Mouse (Mus musculus): ENCODE measurements around the gene Hist1h4h. TPM values are rescaled to one million over a fixed set of nuclear protein-coding genes. Genes with fewer than 3 reads are reported as not detected.
"Not testable (repeated sequence)": the region's sequence is repeated elsewhere in the genome, so short reads cannot be mapped to it uniquely, and the experiment has no call there.

Hist1h4h gene
- polyA plus RNA-seq, 1 experiment from 2014 or later = 4.6 TPM

DNA sequence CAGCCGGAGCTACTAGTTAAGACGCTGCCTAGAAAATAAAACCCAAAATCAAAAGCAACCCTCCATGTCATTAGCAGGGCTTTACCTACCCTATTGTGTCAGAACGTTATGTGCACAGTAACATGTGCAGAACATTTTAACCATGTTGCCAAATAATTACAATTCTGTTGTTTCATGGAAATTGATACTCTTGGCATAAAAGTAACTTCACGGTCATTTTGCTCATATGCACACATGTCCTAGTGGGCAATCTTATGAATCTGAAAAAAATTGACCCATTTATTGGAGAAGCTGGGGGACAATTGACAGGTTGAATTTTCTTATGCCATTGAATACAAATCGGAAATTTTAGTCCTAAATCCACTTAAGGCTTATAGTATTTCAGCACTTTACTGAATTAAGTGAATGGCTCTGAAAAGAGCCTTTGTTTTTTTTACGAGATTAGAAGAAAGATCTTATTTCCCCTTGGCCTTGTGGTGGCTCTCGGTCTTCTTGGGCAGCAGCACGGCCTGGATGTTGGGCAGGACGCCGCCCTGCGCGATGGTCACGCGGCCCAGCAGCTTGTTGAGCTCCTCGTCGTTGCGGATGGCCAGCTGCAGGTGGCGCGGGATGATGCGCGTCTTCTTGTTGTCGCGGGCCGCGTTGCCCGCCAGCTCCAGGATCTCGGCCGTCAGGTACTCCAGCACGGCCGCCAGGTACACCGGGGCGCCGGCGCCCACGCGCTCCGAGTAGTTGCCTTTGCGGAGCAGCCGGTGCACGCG lies 39.6 kb downstream of the Hist1h4h start:
- not testable (repeated sequence) for H3K9me3 ChIP-seq; H3K36me3 ChIP-seq; H3K27me3 ChIP-seq (replicated peaks)
- peak; percentile 18 for ATAC-seq (ENCODE audit: low FRiP score, low read depth)
- Histone ChIP-seq H3K4me1 (peaks cover 18% of the 10 kb centered on the region), H3K4me2 (replicated peaks) (peak overlapping the region; percentile 72), H3K4me3 (peak overlapping the region; percentile 34), H3K27ac (peak overlapping the region; percentile 85), H3K9ac (peak overlapping the region; percentile 40; the same call in 1 of the 2 replicates)
- WGBS = 2% methylated on average over 29 of the region's 41 CpGs

- H3K36me3 ChIP-seq = no peaks in the 10 kb centered on the region
- peak within 1 kb of the TSS; percentile 86 for H3K27ac ChIP-seq
- H3K9me3 ChIP-seq = no peaks in the 10 kb centered on the region
- peak; percentile 88 for ATAC-seq (ENCODE audit: low FRiP score, low read depth)
- H3K9ac ChIP-seq = peak within 1 kb of the TSS; percentile 61
- H3K4me1 ChIP-seq = peaks cover 18% of the 10 kb centered on the region
- peak within 1 kb of the TSS; percentile 72 for H3K4me2 ChIP-seq (replicated peaks)
- WGBS = 0% methylated on average over 18 of the region's 18 CpGs
- H3K4me3 ChIP-seq = peak within 1 kb of the TSS; percentile 43
- no peaks in the 10 kb centered on the region for H3K27me3 ChIP-seq (replicated peaks)
Measured at GRCm38 (mm10) chr13:23571022-23571503, 40.2 kb downstream of the Hist1h4h start, which contains the start of the genes Hist1h2ae and Hist1h2bg. TSS of gene Hist1h2ae (minus strand) at chr13:23571220. TSS of gene Hist1h2bg (plus strand) at chr13:23571396.

- not testable (repeated sequence) for ATAC-seq (ENCODE audit: low FRiP score, low read depth)
Measured at GRCm38 (mm10) chr13:23571504-23572217, 40.8 kb downstream of the Hist1h4h start.

GRCm38 (mm10) chr13:23572218-23573033 lies 41.6 kb downstream of the Hist1h4h start:
- Histone ChIP-seq H3K27me3 (replicated peaks) (no peaks in the 10 kb centered on the region), H3K36me3 (no peaks in the 10 kb centered on the region), H3K9ac (peak overlapping the region; percentile 61), H3K4me1 (peaks cover 28% of the 10 kb centered on the region), H3K9me3 (no peaks in the 10 kb centered on the region), H3K4me3 (peak overlapping the region; percentile 43), H3K4me2 (replicated peaks) (peak overlapping the region; percentile 72), H3K27ac (peak overlapping the region; percentile 86; the same call in 1 of the 2 replicates)
- 53% methylated on average over 2 of the region's 2 CpGs for WGBS
- no peak for ATAC-seq (ENCODE audit: low FRiP score, low read depth)

More at GRCm38 (mm10) chr13:23571504-23572217, 40.8 kb downstream of the Hist1h4h start:
- WGBS = under 1% methylated on average over 16 of the region's 34 CpGs
- H3K27me3 ChIP-seq (replicated peaks); H3K9me3 ChIP-seq; H3K36me3 ChIP-seq: not testable (repeated sequence)
- Histone ChIP-seq H3K4me1 (peaks cover 22% of the 10 kb centered on the region), H3K4me2 (replicated peaks) (peak overlapping the region; percentile 72), H3K9ac (peak overlapping the region; percentile 61), H3K4me3 (peak overlapping the region; percentile 43), H3K27ac (peak overlapping the region; percentile 86)

- 13% methylated on average over 20 of the region's 20 CpGs for WGBS
- ATAC-seq (ENCODE audit: low FRiP score, low read depth); H3K27me3 ChIP-seq (replicated peaks); H3K36me3 ChIP-seq; H3K9me3 ChIP-seq: not testable (repeated sequence)
- Histone ChIP-seq H3K9ac (peak overlapping the region; percentile 47), H3K4me1 (peaks cover 28% of the 10 kb centered on the region), H3K4me3 (peak overlapping the region; percentile 25), H3K27ac (peak overlapping the region; percentile 62), H3K4me2 (replicated peaks) (peak overlapping the region; percentile 72)
Measured at GRCm38 (mm10) chr13:23573034-23573897, 42.4 kb downstream of the Hist1h4h start.

DNA sequence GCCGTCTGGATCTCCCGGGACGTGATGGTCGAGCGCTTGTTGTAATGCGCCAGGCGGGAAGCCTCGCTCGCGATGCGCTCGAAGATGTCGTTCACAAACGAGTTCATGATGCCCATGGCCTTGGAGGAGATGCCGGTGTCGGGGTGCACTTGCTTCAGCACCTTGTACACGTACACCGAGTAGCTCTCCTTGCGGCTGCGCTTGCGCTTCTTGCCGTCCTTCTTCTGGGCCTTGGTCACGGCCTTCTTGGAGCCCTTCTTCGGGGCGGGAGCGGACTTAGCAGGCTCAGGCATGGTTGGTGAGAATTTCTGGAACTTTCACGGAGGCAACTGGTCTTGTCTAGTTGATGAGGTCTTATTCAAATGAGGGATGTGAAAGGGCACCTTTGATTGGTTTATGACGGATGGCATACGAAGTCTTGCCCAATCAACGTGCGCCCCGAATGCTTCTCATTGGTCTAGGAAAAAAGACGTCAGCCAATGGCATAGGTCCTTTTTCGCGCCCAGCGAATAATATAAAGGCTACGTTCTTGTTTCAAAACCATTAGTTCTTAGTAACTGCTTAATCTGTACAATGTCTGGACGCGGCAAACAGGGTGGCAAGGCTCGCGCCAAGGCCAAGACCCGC lies 43.2 kb downstream of the Hist1h4h start, which contains the start of the genes Hist1h2bf and Hist1h2ad:
Gene Hist1h2bf, minus strand, starts transcription at position 299 of the 627 bp plus-strand sequence.
Gene Hist1h2ad, plus strand, starts transcription at position 484 of the 627 bp plus-strand sequence.
- WGBS = under 1% methylated on average over 42 of the region's 42 CpGs
- H3K9me3 ChIP-seq = not testable (repeated sequence)

DNA sequence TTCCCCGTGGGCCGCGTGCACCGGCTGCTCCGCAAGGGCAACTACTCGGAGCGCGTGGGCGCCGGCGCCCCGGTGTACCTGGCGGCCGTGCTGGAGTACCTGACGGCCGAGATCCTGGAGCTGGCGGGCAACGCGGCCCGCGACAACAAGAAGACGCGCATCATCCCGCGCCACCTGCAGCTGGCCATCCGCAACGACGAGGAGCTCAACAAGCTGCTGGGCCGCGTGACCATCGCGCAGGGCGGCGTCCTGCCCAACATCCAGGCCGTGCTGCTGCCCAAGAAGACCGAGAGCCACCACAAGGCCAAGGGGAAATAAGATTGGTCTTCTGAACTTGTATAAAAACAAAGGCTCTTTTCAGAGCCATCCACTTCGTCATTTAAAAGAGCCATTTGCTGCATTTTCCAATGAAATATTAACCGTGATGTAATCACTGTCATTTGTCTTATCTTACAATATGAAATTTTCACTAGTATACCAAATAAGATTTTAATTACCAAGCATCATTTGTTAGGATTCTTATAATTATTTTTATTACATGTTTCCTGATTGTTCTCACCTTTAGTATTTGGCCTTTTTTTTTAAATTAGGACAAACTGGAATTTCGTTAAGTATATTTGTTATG lies 43.8 kb downstream of the Hist1h4h start:
- peak; percentile 5 for ATAC-seq (ENCODE audit: low FRiP score, low read depth)
- H3K4me1 ChIP-seq = peaks cover 28% of the 10 kb centered on the region
- H3K9me3 ChIP-seq; H3K27ac ChIP-seq; H3K27me3 ChIP-seq (replicated peaks); H3K36me3 ChIP-seq: not testable (repeated sequence)
- H3K4me2 ChIP-seq (replicated peaks) = peak overlapping the region; percentile 72
- peak overlapping the region; percentile 45; the same call in 1 of the 2 replicates for H3K9ac ChIP-seq
- peak overlapping the region; percentile 25; the same call in 1 of the 2 replicates for H3K4me3 ChIP-seq
- 1% methylated on average over 11 of the region's 39 CpGs for WGBS

More for the DNA sequence above, 43.2 kb downstream of the Hist1h4h start, which contains the start of the genes Hist1h2bf and Hist1h2ad:
- not testable (repeated sequence) for H3K36me3 ChIP-seq; H3K27me3 ChIP-seq (replicated peaks)
- H3K9ac ChIP-seq = peak within 1 kb of the TSS; percentile 47
- peak within 1 kb of the TSS; percentile 72 for H3K4me2 ChIP-seq (replicated peaks)
- ATAC-seq (ENCODE audit: low FRiP score, low read depth) = peak; percentile 90
- H3K4me3 ChIP-seq = peak within 1 kb of the TSS; percentile 25
- peak within 1 kb of the TSS; percentile 62 for H3K27ac ChIP-seq
- peaks cover 28% of the 10 kb centered on the region for H3K4me1 ChIP-seq

DNA sequence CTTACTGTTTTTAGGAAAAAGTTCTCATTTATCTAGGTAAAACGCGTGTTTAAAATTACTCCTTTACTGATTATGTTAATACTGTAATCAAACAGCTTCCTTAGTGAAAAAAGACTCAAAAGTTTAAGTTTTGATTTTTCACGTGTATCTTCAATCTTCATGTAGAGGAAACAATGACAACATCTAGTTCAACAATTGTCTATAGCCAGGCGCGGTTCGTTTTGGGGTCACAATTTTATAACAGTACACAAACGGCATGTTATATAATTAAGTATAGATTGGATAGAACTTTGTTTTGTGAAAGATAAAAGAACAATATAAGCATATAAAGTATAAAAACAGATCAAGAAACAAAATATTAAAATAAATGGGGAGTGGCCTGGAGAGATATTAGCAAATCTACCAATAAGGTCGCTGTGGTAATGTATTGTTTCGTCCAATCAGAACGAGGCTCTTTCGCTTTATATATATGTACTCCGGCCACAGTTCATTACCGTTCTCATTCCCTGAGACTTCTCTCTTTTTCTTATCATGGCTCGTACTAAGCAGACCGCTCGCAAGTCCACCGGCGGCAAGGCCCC lies 44.5 kb downstream of the Hist1h4h start, which contains the start of gene Hist1h3d:
Gene Hist1h3d, plus strand, starts transcription at position 493 of the 581 bp plus-strand sequence.
- H3K9ac ChIP-seq = peak within 1 kb of the TSS; percentile 65
- peak within 1 kb of the TSS; percentile 62 for H3K4me2 ChIP-seq (replicated peaks)
- WGBS = under 1% methylated on average over 18 of the region's 18 CpGs
- peaks cover 24% of the 10 kb centered on the region for H3K4me1 ChIP-seq
- ATAC-seq (ENCODE audit: low FRiP score, low read depth) = peak; percentile 51
- peak within 1 kb of the TSS; percentile 41 for H3K4me3 ChIP-seq
- H3K27ac ChIP-seq = peak within 1 kb of the TSS; percentile 51; the same call in 1 of the 2 replicates
- no peaks in the 10 kb centered on the region for H3K27me3 ChIP-seq (replicated peaks)
- H3K9me3 ChIP-seq = no peaks in the 10 kb centered on the region
- no peaks in the 10 kb centered on the region for H3K36me3 ChIP-seq

GRCm38 (mm10) chr13:23575864-23576313 lies 45.0 kb downstream of the Hist1h4h start:
- ATAC-seq (ENCODE audit: low FRiP score, low read depth); H3K27me3 ChIP-seq (replicated peaks); H3K36me3 ChIP-seq; H3K9me3 ChIP-seq: not testable (repeated sequence)
- peaks cover 24% of the 10 kb centered on the region for H3K4me1 ChIP-seq
- H3K9ac ChIP-seq = peak overlapping the region; percentile 65
- peak overlapping the region; percentile 41 for H3K4me3 ChIP-seq
- peak overlapping the region; percentile 51; the same call in 1 of the 2 replicates for H3K27ac ChIP-seq
- H3K4me2 ChIP-seq (replicated peaks) = peak overlapping the region; percentile 62
- 2% methylated on average over 19 of the region's 40 CpGs for WGBS
